Mouse (Mus musculus) midbrain, embryonic 12.5 days (tissue): ENCODE measurements around the gene Gipr. TPM values are rescaled to one million over a fixed set of nuclear protein-coding genes. Genes with fewer than 3 reads are reported as not detected.
"Not testable (repeated sequence)": the region's sequence is repeated elsewhere in the genome, so short reads cannot be mapped to it uniquely, and the experiment has no call there.

Source experiments
- ATAC-seq: fragments of 200-750 bp; cut with Nextera tagmentation; 2 replicates; pipeline ENCODE4 v1.8.0; 2017; ENCODE audit warnings: low read depth, moderate TSS enrichment, moderate library complexity; ENCODE audit not compliant: low FRiP score
- H3K27ac ChIP-seq: fragments of 300-500 bp; sonication (generic); replicated peaks from 2 replicates; pipeline ENCODE4 v1.5.1; 2016; ENCODE audit warnings: mild to moderate bottlenecking
- H3K27me3 ChIP-seq: fragments of 300-500 bp; sonication (generic); 2 replicates; pipeline ENCODE4 v1.6.1; 2016; ENCODE audit warnings: mild to moderate bottlenecking
- H3K36me3 ChIP-seq: fragments of 300-500 bp; sonication (generic); 2 replicates; pipeline ENCODE4 v1.6.1; 2016
- H3K4me1 ChIP-seq: fragments of 300-500 bp; sonication (generic); 2 replicates; pipeline ENCODE4 v1.6.1; 2016
- H3K4me2 ChIP-seq: fragments of 300-500 bp; sonication (generic); replicated peaks from 2 replicates; pipeline ENCODE4 v1.6.1; 2016; ENCODE audit warnings: mild to moderate bottlenecking, moderate library complexity
- H3K4me3 ChIP-seq: fragments of 300-500 bp; sonication (generic); 2 replicates; pipeline ENCODE4 v1.5.1; 2016; ENCODE audit warnings: mild to moderate bottlenecking
- H3K9ac ChIP-seq: fragments of 300-500 bp; sonication (generic); replicated peaks from 2 replicates; pipeline ENCODE4 v1.6.1; 2016; ENCODE audit warnings: mild to moderate bottlenecking, moderate library complexity
- H3K9me3 ChIP-seq: fragments of 300-500 bp; sonication (generic); 2 replicates; pipeline ENCODE4 v1.6.1; 2016; ENCODE audit warnings: mild to moderate bottlenecking
- WGBS: fragments of 180-500 bp; shearing (Covaris S2); methylation state at CpG from one replicate; pipeline ENCODE4 v1.1.7; 2016; 5-methylcytosine and 5-hydroxymethylcytosine counted together
- polyA plus RNA-seq: library from polyadenylated mRNA; unstranded; fragments of >200 nt; fragmentation: Nextera tagmentation; extraction: Ambion mirVana; gene quantifications from 2 replicates; pipeline ENCODE4 v1.2.1, GENCODE M21; 2016

Gene Gipr
- polyA plus RNA-seq, 1 experiment from 2014 or later, result 3.4 TPM

GRCm38 (mm10) chr7:19160115-19160514 lies 5.8 kb downstream of the Gipr start:
- Histone ChIP-seq H3K9me3 (no peaks in the 10 kb centered on the region), H3K9ac (peak overlapping the region; percentile 39), H3K27ac (no peak overlapping the region), H3K4me2 (peak overlapping the region; percentile 53), H3K27me3 (peaks cover 63% of the 10 kb centered on the region), H3K36me3 (no peaks in the 10 kb centered on the region), H3K4me3 (peak overlapping the region; percentile 35), H3K4me1 (peaks cover 35% of the 10 kb centered on the region)
- no peak for ATAC-seq
- WGBS, result 2% methylated on average over 19 of the region's 20 CpGs

GRCm38 (mm10) chr7:19159411-19159810 lies 6.5 kb downstream of the Gipr start:
- H3K9ac ChIP-seq, result no peak overlapping the region
- no peak overlapping the region for H3K27ac ChIP-seq
- peaks cover 56% of the 10 kb centered on the region for H3K27me3 ChIP-seq
- H3K4me1 ChIP-seq, result peaks cover 28% of the 10 kb centered on the region
- H3K4me3 ChIP-seq, result no peak overlapping the region
- no peak for ATAC-seq
- H3K36me3 ChIP-seq, result no peaks in the 10 kb centered on the region
- 15% methylated on average over 18 of the region's 18 CpGs for WGBS
- H3K4me2 ChIP-seq, result peak overlapping the region; percentile 53; the same call in 1 of the 2 replicates
- H3K9me3 ChIP-seq, result no peaks in the 10 kb centered on the region

- Histone ChIP-seq H3K4me1 (peaks cover 22% of the 10 kb centered on the region), H3K4me3 (no peak overlapping the region), H3K9me3 (no peaks in the 10 kb centered on the region), H3K27ac (no peak overlapping the region), H3K27me3 (peaks cover 48% of the 10 kb centered on the region), H3K9ac (no peak overlapping the region), H3K4me2 (no peak overlapping the region), H3K36me3 (peaks cover 6% of the 10 kb centered on the region)
- WGBS, result 68% methylated on average over 11 of the region's 11 CpGs
- ATAC-seq, result no peak
Measured at GRCm38 (mm10) chr7:19158601-19159000, 7.3 kb downstream of the Gipr start.

GRCm38 (mm10) chr7:19157160-19157800 lies 8.6 kb downstream of the Gipr start:
- H3K4me1 ChIP-seq, result peaks cover 22% of the 10 kb centered on the region
- H3K27ac ChIP-seq, result peak overlapping the region; percentile 68
- H3K4me2 ChIP-seq, result peak overlapping the region; percentile 42
- no peaks in the 10 kb centered on the region for H3K9me3 ChIP-seq
- peak overlapping the region; percentile 14 for H3K4me3 ChIP-seq
- H3K27me3 ChIP-seq, result peaks cover 34% of the 10 kb centered on the region
- WGBS, result 6% methylated on average over 30 of the region's 30 CpGs
- peaks cover 19% of the 10 kb centered on the region for H3K36me3 ChIP-seq
- peak overlapping the region; percentile 40 for H3K9ac ChIP-seq
- peak; percentile 79 for ATAC-seq

- 60% methylated on average over 13 of the region's 13 CpGs for WGBS
- Histone ChIP-seq H3K27ac (no peak overlapping the region), H3K4me1 (peaks cover 26% of the 10 kb centered on the region), H3K27me3 (peaks cover 25% of the 10 kb centered on the region), H3K36me3 (peaks cover 30% of the 10 kb centered on the region), H3K9me3 (no peaks in the 10 kb centered on the region), H3K9ac (no peak overlapping the region), H3K4me3 (no peak overlapping the region), H3K4me2 (no peak overlapping the region)
- ATAC-seq, result no peak
Measured at GRCm38 (mm10) chr7:19155825-19156475, 10.0 kb downstream of the Gipr start.

GRCm38 (mm10) chr7:19154796-19155195 lies 11.1 kb downstream of the Gipr start:
- H3K4me3 ChIP-seq, result no peak overlapping the region
- H3K4me1 ChIP-seq, result peaks cover 27% of the 10 kb centered on the region
- WGBS, result 84% methylated on average over 8 of the region's 8 CpGs
- H3K36me3 ChIP-seq, result peaks cover 30% of the 10 kb centered on the region
- no peak overlapping the region for H3K9ac ChIP-seq
- no peaks in the 10 kb centered on the region for H3K9me3 ChIP-seq
- no peak for ATAC-seq
- H3K27me3 ChIP-seq, result peaks cover 14% of the 10 kb centered on the region
- no peak overlapping the region for H3K4me2 ChIP-seq
- no peak overlapping the region for H3K27ac ChIP-seq

GRCm38 (mm10) chr7:19151121-19151520 lies 14.8 kb downstream of the Gipr start:
- Histone ChIP-seq H3K4me1 (peaks cover 28% of the 10 kb centered on the region), H3K36me3 (peaks cover 37% of the 10 kb centered on the region)
- not testable (repeated sequence) for H3K9me3 ChIP-seq, H3K27ac ChIP-seq, ATAC-seq, H3K4me3 ChIP-seq, H3K4me2 ChIP-seq, H3K9ac ChIP-seq, H3K27me3 ChIP-seq
- WGBS, result 92% methylated on average over 10 of the region's 10 CpGs

GRCm38 (mm10) chr7:19149626-19150025 lies 16.3 kb downstream of the Gipr start, which contains the start of gene Snrpd2:
Snrpd2 (plus strand) TSS chr7:19149722.
- Histone ChIP-seq H3K4me3 (peak within 1 kb of the TSS; percentile 75), H3K9me3 (no peaks in the 10 kb centered on the region), H3K27me3 (no peaks in the 10 kb centered on the region), H3K27ac (peak within 1 kb of the TSS; percentile 84), H3K36me3 (peaks cover 38% of the 10 kb centered on the region), H3K4me1 (peaks cover 28% of the 10 kb centered on the region), H3K9ac (peak within 1 kb of the TSS; percentile 83), H3K4me2 (peak within 1 kb of the TSS; percentile 84)
- ATAC-seq, result peak; percentile 89
- under 1% methylated on average over 24 of the region's 24 CpGs for WGBS

- no peaks in the 10 kb centered on the region for H3K27me3 ChIP-seq
Measured at GRCm38 (mm10) chr7:19148875-19149541, 16.9 kb downstream of the Gipr start, which contains the start of gene Qpctl. Qpctl (minus strand) TSS chr7:19149291.

GRCm38 (mm10) chr7:19148180-19148874 lies 17.6 kb downstream of the Gipr start:
- no peak for ATAC-seq
- H3K9me3 ChIP-seq, result no peaks in the 10 kb centered on the region
- H3K27me3 ChIP-seq, result no peaks in the 10 kb centered on the region
- peaks cover 29% of the 10 kb centered on the region for H3K36me3 ChIP-seq
- H3K4me2 ChIP-seq, result peak overlapping the region; percentile 84
- peak overlapping the region; percentile 71 for H3K27ac ChIP-seq
- peaks cover 28% of the 10 kb centered on the region for H3K4me1 ChIP-seq
- peak overlapping the region; percentile 75 for H3K4me3 ChIP-seq
- WGBS, result 17% methylated on average over 20 of the region's 20 CpGs
- H3K9ac ChIP-seq, result peak overlapping the region; percentile 71

More at GRCm38 (mm10) chr7:19148875-19149541, 16.9 kb downstream of the Gipr start, which contains the start of gene Qpctl:
- peaks cover 28% of the 10 kb centered on the region for H3K4me1 ChIP-seq
- H3K9ac ChIP-seq, result peak within 1 kb of the TSS; percentile 83
- H3K36me3 ChIP-seq, result peaks cover 36% of the 10 kb centered on the region
- WGBS, result under 1% methylated on average over 43 of the region's 43 CpGs
- peak within 1 kb of the TSS; percentile 84 for H3K27ac ChIP-seq
- peak; percentile 97 for ATAC-seq
- peak within 1 kb of the TSS; percentile 84 for H3K4me2 ChIP-seq
- H3K4me3 ChIP-seq, result peak within 1 kb of the TSS; percentile 75
- no peaks in the 10 kb centered on the region for H3K9me3 ChIP-seq

- Histone ChIP-seq H3K4me3 (no peak overlapping the region), H3K4me1 (peaks cover 28% of the 10 kb centered on the region), H3K4me2 (peak overlapping the region; percentile 84; the same call in 1 of the 2 replicates), H3K27me3 (no peaks in the 10 kb centered on the region), H3K36me3 (peaks cover 28% of the 10 kb centered on the region), H3K9ac (no peak overlapping the region), H3K27ac (no peak overlapping the region), H3K9me3 (no peaks in the 10 kb centered on the region)
- no peak for ATAC-seq
- 59% methylated on average over 6 of the region's 6 CpGs for WGBS
Measured at GRCm38 (mm10) chr7:19147497-19148045, 18.4 kb downstream of the Gipr start.
